ENCODE assay signal across 26 mouse cellular contexts in genomic region chr14:102439738-102440137, GRCm38 (mm10).
"Had no signal": no experiment of that assay in that cellular context is flagged by ENCODE, and none has a peak within 500 bp of the region (broad histone marks: within the 10 kb centered on the region; RNA-seq: fewer than 3 reads in every experiment).

No protein-coding gene starts in this region.

- H3K4me1 ChIP-seq: heart, embryonic 12.5 days; hindbrain, embryonic 10.5 days; hindbrain, embryonic 13.5 days; hindbrain, embryonic 15.5 days; intestine, embryonic 15.5 days; limb, embryonic 10.5 days; limb, embryonic 12.5 days; liver, embryonic 13.5 days; liver, embryonic 15.5 days had no signal

- H3K27ac ChIP-seq: gastrocnemius, adult 2 months; heart, adult 2 months; hindbrain, embryonic 10.5 days; hindbrain, embryonic 13.5 days; hindbrain, embryonic 15.5 days; intestine, embryonic 15.5 days; layer of hippocampus, adult 2 months; limb, embryonic 10.5 days; limb, embryonic 12.5 days; liver, embryonic 13.5 days; liver, embryonic 15.5 days had no signal

- H3K27me3 ChIP-seq: heart, embryonic 12.5 days; hindbrain, embryonic 13.5 days; hindbrain, embryonic 15.5 days; intestine, embryonic 15.5 days; limb, embryonic 12.5 days; liver, embryonic 13.5 days; liver, embryonic 15.5 days had no signal

- H3K9ac ChIP-seq: heart, embryonic 12.5 days; hindbrain, embryonic 13.5 days; hindbrain, embryonic 15.5 days; intestine, embryonic 15.5 days; limb, embryonic 12.5 days; liver, embryonic 13.5 days; liver, embryonic 15.5 days had no signal

- H3K4me2 ChIP-seq: heart, embryonic 12.5 days; hindbrain, embryonic 13.5 days; hindbrain, embryonic 15.5 days; intestine, embryonic 15.5 days; limb, embryonic 12.5 days; liver, embryonic 11.5 days; liver, embryonic 13.5 days; liver, embryonic 15.5 days had no signal

- H3K36me3 ChIP-seq: heart, embryonic 12.5 days; hindbrain, embryonic 10.5 days; hindbrain, embryonic 13.5 days; hindbrain, embryonic 15.5 days; intestine, embryonic 15.5 days; limb, embryonic 10.5 days; limb, embryonic 12.5 days; liver, embryonic 13.5 days; liver, embryonic 15.5 days had no signal

- DNase-seq: gastrocnemius, adult 2 months; gastrocnemius, postnatal 10 days; gastrocnemius, postnatal 36 days; heart, adult 11 months; heart, adult 2 months; heart, postnatal 10 days; heart, postnatal 4 days; kidney, adult 18-20 months; kidney, adult 8-10 months; kidney, postnatal 10 days; kidney, postnatal 25 days; kidney, postnatal 4 days; liver; liver, embryonic 13.5 days had no signal

- H3K4me3 ChIP-seq: gastrocnemius, adult 2 months; heart, adult 2 months; heart, embryonic 12.5 days; hindbrain, embryonic 10.5 days; hindbrain, embryonic 13.5 days; hindbrain, embryonic 15.5 days; intestine, embryonic 15.5 days; layer of hippocampus, adult 2 months; limb, embryonic 10.5 days; limb, embryonic 12.5 days; liver, embryonic 13.5 days; liver, embryonic 15.5 days had no signal

- ATAC-seq: inflammation-experienced regulatory T-cells, adult 6 months; intestine, embryonic 15.5 days; intestine, postnatal 0 days had no signal

- H3K9me3 ChIP-seq: heart, embryonic 12.5 days; hindbrain, embryonic 10.5 days; hindbrain, embryonic 13.5 days; hindbrain, embryonic 15.5 days; intestine, embryonic 15.5 days; limb, embryonic 10.5 days; limb, embryonic 12.5 days; liver, embryonic 13.5 days; liver, embryonic 15.5 days had no signal
